Mouse (Mus musculus): ENCODE results near the gene Hes1.

DNA sequence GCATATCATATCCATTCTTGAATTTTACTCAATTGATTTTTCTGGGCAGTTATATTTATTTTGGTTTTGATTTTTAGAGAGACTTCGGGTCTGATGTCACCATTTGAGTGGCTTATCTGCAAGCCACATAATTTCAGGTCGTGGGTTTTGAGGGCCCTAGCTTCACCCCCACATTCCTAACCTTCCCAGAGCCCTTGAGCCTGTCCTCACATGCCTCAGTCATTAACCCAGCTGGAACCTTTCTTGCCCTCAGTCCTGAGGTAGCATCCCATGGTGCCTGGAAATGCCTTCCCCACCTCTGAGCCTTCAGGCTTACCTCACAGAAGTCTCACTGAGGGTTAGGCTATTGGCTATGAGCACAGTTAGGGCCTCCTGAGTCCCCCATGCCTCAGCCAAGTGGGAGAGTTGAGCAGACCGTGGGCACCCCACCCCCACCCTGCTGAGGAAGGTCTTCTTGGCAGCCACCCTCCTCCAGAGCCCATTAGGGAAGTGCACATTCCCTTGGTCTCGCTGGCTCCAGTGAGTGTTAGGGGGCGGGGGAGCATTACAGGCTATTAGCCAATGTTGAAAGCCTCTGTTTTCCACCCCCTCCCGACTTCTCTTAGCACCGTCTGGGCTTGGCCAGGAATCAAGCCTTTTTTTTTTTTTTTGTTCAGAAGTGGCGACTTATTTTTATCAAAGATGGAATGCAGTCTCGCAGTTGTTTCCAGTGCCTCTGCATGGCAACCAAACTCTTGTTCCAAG is 5.0 kb upstream of the Hes1 start:
- no peak for TF ChIP-seq GATA1 (IDR thresholded peaks at IDR 0.05; ENCODE audit: low read length)
- TF ChIP-seq TAL1 (IDR thresholded peaks at IDR 0.05; ENCODE audit: low read length): no peak

Data from erythroblast, embryonic 14.5 days (primary cell).